Mouse (Mus musculus): Measurements from ENCODE around the gene Obsl1.
A peak's percentile ranks its signal among the peaks of the same experiment; 100 is the strongest.

The Obsl1 gene

GRCm38 (mm10) chr1:75505956-75506831, at the start of gene Obsl1:
Gene Obsl1 (minus strand): TSS chr1:75506452.
- peak; percentile 20; the same call in 1 of the 2 replicates for ATAC-seq (ENCODE audit: low TSS enrichment)

- ATAC-seq (ENCODE audit: low TSS enrichment): no peak
Measured at GRCm38 (mm10) chr1:75555680-75556079, 49.4 kb upstream of the Obsl1 start.

GRCm38 (mm10) chr1:75550586-75550985, 44.3 kb upstream of the Obsl1 start:
- no peak for ATAC-seq (ENCODE audit: low TSS enrichment)

GRCm38 (mm10) chr1:75549289-75550279, 43.3 kb upstream of the Obsl1 start:
- ATAC-seq (ENCODE audit: low TSS enrichment): no peak

- ATAC-seq (ENCODE audit: low TSS enrichment): no peak
Measured at GRCm38 (mm10) chr1:75548871-75549270, 42.6 kb upstream of the Obsl1 start.

- no peak for ATAC-seq (ENCODE audit: low TSS enrichment)
Measured at GRCm38 (mm10) chr1:75548083-75548482, 41.8 kb upstream of the Obsl1 start.

- no peak for ATAC-seq (ENCODE audit: low TSS enrichment)
Measured at GRCm38 (mm10) chr1:75547351-75547750, 41.1 kb upstream of the Obsl1 start.

GRCm38 (mm10) chr1:75545965-75546956, 40.0 kb upstream of the Obsl1 start, which contains the start of gene Slc4a3:
Gene Slc4a3 (plus strand): TSS chr1:75546266.
- peak; percentile 79 for ATAC-seq (ENCODE audit: low TSS enrichment)

GRCm38 (mm10) chr1:75544351-75544750, 38.1 kb upstream of the Obsl1 start:
- ATAC-seq (ENCODE audit: low TSS enrichment): no peak

- ATAC-seq (ENCODE audit: low TSS enrichment): no peak
Measured at GRCm38 (mm10) chr1:75541496-75541895, 35.2 kb upstream of the Obsl1 start.

- ATAC-seq (ENCODE audit: low TSS enrichment): no peak
Measured at GRCm38 (mm10) chr1:75538597-75539190, 32.4 kb upstream of the Obsl1 start.

GRCm38 (mm10) chr1:75537587-75537986, 31.3 kb upstream of the Obsl1 start:
- ATAC-seq (ENCODE audit: low TSS enrichment): no peak

GRCm38 (mm10) chr1:75533325-75534252, 27.3 kb upstream of the Obsl1 start:
- no peak for ATAC-seq (ENCODE audit: low TSS enrichment)

GRCm38 (mm10) chr1:75532280-75533172, 26.3 kb upstream of the Obsl1 start:
- no peak for ATAC-seq (ENCODE audit: low TSS enrichment)

GRCm38 (mm10) chr1:75530546-75530945, 24.3 kb upstream of the Obsl1 start:
- no peak for ATAC-seq (ENCODE audit: low TSS enrichment)

GRCm38 (mm10) chr1:75524679-75525078, 18.4 kb upstream of the Obsl1 start:
- ATAC-seq (ENCODE audit: low TSS enrichment): no peak

GRCm38 (mm10) chr1:75521321-75522031, 15.2 kb upstream of the Obsl1 start, which contains the start of gene Stk11ip:
Gene Stk11ip (plus strand): TSS chr1:75521529.
- peak; percentile 99 for ATAC-seq (ENCODE audit: low TSS enrichment)

GRCm38 (mm10) chr1:75519576-75519975, 13.3 kb upstream of the Obsl1 start:
- ATAC-seq (ENCODE audit: low TSS enrichment): no peak

Data from frontal cortex, adult (tissue).